Mouse (Mus musculus) layer of hippocampus, postnatal 36 days (tissue): ENCODE measurements at regions not wholly inside any gene's neighbourhood (a gene's known extent, or its start where the extent isn't known, plus 50 kb on each side); places are given as distances from the start of the nearest gene placed in this dataset.

Experiments
- DNase-seq, 2 experiments: peaks; one replicate each; pipeline ENCODE4 v3.0.0; 2022

- no peak for DNase-seq
Measured at GRCm38 (mm10) chr8:51032386-51032785, 2188.6 kb upstream of the Tenm3 start.

- DNase-seq = no peak
Measured at GRCm38 (mm10) chr8:51010508-51010907, 2166.8 kb upstream of the Tenm3 start.

GRCm38 (mm10) chr8:50967386-50967785 is 2123.6 kb upstream of the Tenm3 start:
- peak in 1 of 2 experiments; percentile 5 for DNase-seq

- DNase-seq = no peak
Measured at GRCm38 (mm10) chr8:50917540-50917939, 2073.8 kb upstream of the Tenm3 start.

- no peak for DNase-seq
Measured at GRCm38 (mm10) chr8:50916733-50917113, 2073.0 kb upstream of the Tenm3 start.

- DNase-seq = peak; percentile 60
Measured at GRCm38 (mm10) chr8:50915876-50916732, 2072.4 kb upstream of the Tenm3 start.

GRCm38 (mm10) chr8:50915259-50915875 is 2071.6 kb upstream of the Tenm3 start:
- DNase-seq = peak; percentile 35 to 57

- DNase-seq = no peak
Measured at GRCm38 (mm10) chr8:50914615-50915014, 2070.9 kb upstream of the Tenm3 start.

- no peak for DNase-seq
Measured at GRCm38 (mm10) chr8:50878198-50878597, 2034.4 kb upstream of the Tenm3 start.
